Mouse (Mus musculus) stomach, embryonic 16.5 days (tissue): ENCODE measurements around the gene Pdzrn4. TPM values are rescaled to one million over a fixed set of nuclear protein-coding genes. Genes with fewer than 3 reads are reported as not detected.
A peak's percentile ranks its signal among the peaks of the same experiment; 100 is the strongest.

Experiments
- ATAC-seq: fragments of 200-750 bp; cut with Nextera tagmentation; 2 replicates; pipeline ENCODE4 v1.8.0; 2017; ENCODE audit warnings: moderate number of reproducible peaks, moderate TSS enrichment; ENCODE audit not compliant: insufficient read depth, low FRiP score
- H3K27ac ChIP-seq: fragments of 300-500 bp; sonication (generic); 2 replicates; pipeline ENCODE4 v1.5.1; 2014; ENCODE audit warnings: low read length
- H3K27me3 ChIP-seq: fragments of 300-500 bp; sonication (generic); 2 replicates; pipeline ENCODE4 v1.6.1; 2014; ENCODE audit warnings: low read length, control low read depth, mixed read lengths; ENCODE audit not compliant: control insufficient read depth, insufficient read depth
- H3K36me3 ChIP-seq: fragments of 300-500 bp; sonication (generic); 2 replicates; pipeline ENCODE4 v1.6.1; 2014; ENCODE audit warnings: low read length; ENCODE audit not compliant: control insufficient read depth, insufficient read depth
- H3K4me1 ChIP-seq: fragments of 300-500 bp; sonication (generic); 2 replicates; pipeline ENCODE4 v1.6.1; 2014; ENCODE audit warnings: low read length, control low read depth, mixed read lengths; ENCODE audit not compliant: control insufficient read depth, insufficient read depth
- H3K4me2 ChIP-seq: fragments of 300-500 bp; sonication (generic); 2 replicates; pipeline ENCODE4 v1.6.1; 2014; ENCODE audit warnings: low read depth, low read length, mixed read lengths
- H3K4me3 ChIP-seq: fragments of 300-500 bp; sonication (generic); replicated peaks from 2 replicates; pipeline ENCODE4 v1.5.1; 2014; ENCODE audit warnings: mild to moderate bottlenecking, low read length
- H3K9ac ChIP-seq: fragments of 300-500 bp; sonication (generic); 2 replicates; pipeline ENCODE4 v1.6.1; 2014; ENCODE audit warnings: low read length
- H3K9me3 ChIP-seq: fragments of 300-500 bp; sonication (generic); replicated peaks from 2 replicates; pipeline ENCODE4 v1.6.1; 2016; ENCODE audit warnings: low read length, control low read depth; ENCODE audit not compliant: control insufficient read depth
- WGBS: fragments of 180-500 bp; shearing (Covaris S2); extraction: QIAGEN DNeasy Blood & Tissue Kit; methylation state at CpG from one replicate; pipeline ENCODE4 v1.1.7; 2014; 5-methylcytosine and 5-hydroxymethylcytosine counted together
- polyA plus RNA-seq: library from polyadenylated mRNA; unstranded; fragments of >200 nt; fragmentation: Nextera tagmentation; extraction: Ambion mirVana; gene quantifications from 2 replicates; pipeline ENCODE4 v1.2.1, GENCODE M21; 2015

Pdzrn4 gene
- polyA plus RNA-seq, 1 experiment from 2014 or later = 2.7 TPM

DNA sequence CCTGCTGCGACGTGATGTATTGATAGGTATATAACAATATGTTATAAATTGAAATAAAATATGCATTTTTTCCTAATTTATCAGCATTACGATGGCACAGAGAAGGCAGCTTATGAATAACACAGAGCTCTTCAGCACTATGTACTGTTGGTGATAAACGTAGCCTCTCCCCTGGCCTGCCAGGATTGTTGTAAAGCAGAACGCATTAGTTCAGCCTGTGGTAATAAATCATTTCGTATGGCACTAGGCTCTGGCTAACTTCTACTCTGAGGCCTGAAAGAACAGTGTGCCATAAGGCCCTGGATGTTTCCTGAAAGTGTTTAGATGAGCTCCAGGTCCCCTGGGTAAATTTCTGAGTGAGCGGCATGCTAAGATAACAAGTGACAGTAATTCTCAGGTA, 55.9 kb downstream of the Pdzrn4 start:
- Histone ChIP-seq H3K27me3 (no peaks in the 10 kb centered on the region), H3K36me3 (no peaks in the 10 kb centered on the region), H3K9ac (no peak overlapping the region), H3K27ac (no peak overlapping the region), H3K4me2 (no peak overlapping the region), H3K4me1 (no peaks in the 10 kb centered on the region), H3K9me3 (no peaks in the 10 kb centered on the region), H3K4me3 (no peak overlapping the region)
- 43% methylated on average over 7 of the region's 7 CpGs for WGBS
- ATAC-seq = no peak

GRCm38 (mm10) chr15:92482198-92482597, 85.5 kb downstream of the Pdzrn4 start:
- H3K4me3 ChIP-seq = no peak overlapping the region
- WGBS = 69% methylated on average over 6 of the region's 6 CpGs
- H3K4me2 ChIP-seq = no peak overlapping the region
- H3K36me3 ChIP-seq = no peaks in the 10 kb centered on the region
- no peaks in the 10 kb centered on the region for H3K9me3 ChIP-seq
- no peak overlapping the region for H3K27ac ChIP-seq
- no peaks in the 10 kb centered on the region for H3K4me1 ChIP-seq
- no peak overlapping the region for H3K9ac ChIP-seq
- H3K27me3 ChIP-seq = no peaks in the 10 kb centered on the region
- ATAC-seq = no peak

- H3K4me2 ChIP-seq = no peak overlapping the region
- 74% methylated on average over 3 of the region's 3 CpGs for WGBS
- no peak overlapping the region for H3K9ac ChIP-seq
- no peak overlapping the region for H3K4me3 ChIP-seq
- no peaks in the 10 kb centered on the region for H3K36me3 ChIP-seq
- no peak overlapping the region for H3K27ac ChIP-seq
- H3K4me1 ChIP-seq = no peaks in the 10 kb centered on the region
- no peaks in the 10 kb centered on the region for H3K9me3 ChIP-seq
- H3K27me3 ChIP-seq = no peaks in the 10 kb centered on the region
- ATAC-seq = no peak
These were observed 94.7 kb downstream of the Pdzrn4 start for GRCm38 (mm10) chr15:92491376-92491775.

DNA sequence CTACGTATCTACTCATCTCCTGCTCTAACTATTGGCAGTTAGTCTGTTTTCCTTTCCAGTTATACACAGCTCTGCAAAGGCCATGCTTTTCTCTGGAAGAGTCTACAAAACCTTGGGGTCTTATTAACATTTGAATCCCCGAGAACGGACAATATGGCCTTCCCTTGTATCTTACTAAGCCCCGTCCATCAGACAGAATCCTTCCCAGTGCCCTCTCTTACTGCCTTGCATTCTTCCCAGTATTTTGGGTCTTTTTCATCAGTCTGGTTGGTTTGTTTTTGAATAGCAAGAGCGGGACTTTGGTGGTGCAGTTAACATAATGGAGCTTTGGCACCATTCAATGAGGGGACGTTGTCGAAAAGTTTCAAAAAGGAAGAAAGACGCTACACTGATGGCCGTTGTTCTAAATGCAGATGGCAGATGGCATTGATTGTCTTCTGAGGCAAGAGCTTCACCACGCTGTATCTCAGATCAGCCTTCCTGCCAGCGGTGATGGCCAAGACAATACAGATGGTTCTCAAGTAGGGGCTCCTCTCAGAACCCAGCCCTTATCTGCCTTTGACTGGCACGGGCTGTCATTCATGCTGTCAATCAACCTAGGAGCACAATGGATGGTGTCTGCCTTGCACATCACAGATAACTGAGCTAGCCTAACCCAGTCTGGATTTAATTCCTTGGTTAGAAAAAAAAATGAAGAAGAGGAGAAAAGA, 98.9 kb downstream of the Pdzrn4 start:
- no peaks in the 10 kb centered on the region for H3K4me1 ChIP-seq
- ATAC-seq = no peak
- H3K27ac ChIP-seq = no peak overlapping the region
- H3K4me3 ChIP-seq = no peak overlapping the region
- H3K27me3 ChIP-seq = no peaks in the 10 kb centered on the region
- H3K4me2 ChIP-seq = no peak overlapping the region
- no peaks in the 10 kb centered on the region for H3K9me3 ChIP-seq
- H3K36me3 ChIP-seq = no peaks in the 10 kb centered on the region
- no peak overlapping the region for H3K9ac ChIP-seq
- WGBS = 92% methylated on average over 12 of the region's 12 CpGs

GRCm38 (mm10) chr15:92500276-92500838, 103.7 kb downstream of the Pdzrn4 start:
- Histone ChIP-seq H3K9me3 (no peaks in the 10 kb centered on the region), H3K4me1 (no peaks in the 10 kb centered on the region), H3K36me3 (no peaks in the 10 kb centered on the region), H3K4me3 (no peak overlapping the region), H3K27ac (no peak overlapping the region), H3K9ac (no peak overlapping the region), H3K4me2 (no peak overlapping the region), H3K27me3 (no peaks in the 10 kb centered on the region)
- no peak for ATAC-seq
- WGBS = 47% methylated on average over 9 of the region's 9 CpGs

DNA sequence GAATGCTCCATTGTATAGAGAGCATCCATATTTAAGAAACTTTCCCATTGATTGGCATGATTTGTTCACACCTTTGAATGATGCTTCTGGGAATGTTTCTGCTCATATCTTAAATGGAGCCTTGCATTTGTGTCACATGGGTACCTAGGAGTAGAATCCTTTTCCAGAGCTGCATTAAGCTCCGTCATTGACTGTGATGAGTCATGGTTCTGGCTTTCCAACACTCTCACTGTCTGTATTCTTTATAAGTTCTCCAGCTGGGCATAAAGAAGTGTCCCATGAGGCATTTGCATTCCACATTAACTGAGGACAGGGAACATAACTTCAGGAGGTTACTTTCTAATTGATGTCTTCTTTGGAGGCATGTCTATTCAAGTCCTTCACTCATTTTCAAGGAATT, 106.1 kb downstream of the Pdzrn4 start:
- ATAC-seq = no peak
- no peaks in the 10 kb centered on the region for H3K9me3 ChIP-seq
- no peak overlapping the region for H3K4me3 ChIP-seq
- WGBS = 74% methylated on average over 1 of the region's 1 CpGs
- H3K4me1 ChIP-seq = no peaks in the 10 kb centered on the region
- H3K9ac ChIP-seq = no peak overlapping the region
- no peak overlapping the region for H3K4me2 ChIP-seq
- H3K36me3 ChIP-seq = no peaks in the 10 kb centered on the region
- no peak overlapping the region for H3K27ac ChIP-seq
- no peaks in the 10 kb centered on the region for H3K27me3 ChIP-seq

DNA sequence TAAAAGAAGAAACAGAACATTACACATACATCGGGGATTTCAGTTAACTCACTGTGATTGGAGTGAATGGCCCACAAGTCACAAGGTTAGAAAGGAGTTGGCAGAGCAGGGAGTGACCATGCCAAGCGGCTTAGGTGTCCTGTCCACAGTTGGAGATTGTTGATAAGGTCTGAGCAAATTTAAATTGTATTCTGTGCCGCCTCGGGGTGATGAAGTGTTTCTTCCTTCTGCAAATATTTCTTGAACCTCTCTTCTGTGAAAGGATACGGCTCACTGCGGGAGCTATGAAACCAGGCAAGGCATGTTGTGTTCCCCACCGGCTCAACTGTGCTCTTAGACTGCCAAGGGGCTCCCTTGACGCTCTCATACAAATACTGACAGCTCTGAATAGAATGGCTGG, 112.7 kb downstream of the Pdzrn4 start:
- Histone ChIP-seq H3K4me1 (no peaks in the 10 kb centered on the region), H3K36me3 (no peaks in the 10 kb centered on the region), H3K9ac (no peak overlapping the region), H3K9me3 (no peaks in the 10 kb centered on the region), H3K27me3 (no peaks in the 10 kb centered on the region), H3K27ac (no peak overlapping the region), H3K4me2 (no peak overlapping the region), H3K4me3 (no peak overlapping the region)
- no peak for ATAC-seq
- 68% methylated on average over 8 of the region's 8 CpGs for WGBS

GRCm38 (mm10) chr15:92515651-92516050, 119.0 kb downstream of the Pdzrn4 start:
- Histone ChIP-seq H3K9me3 (no peaks in the 10 kb centered on the region), H3K4me3 (no peak overlapping the region), H3K9ac (no peak overlapping the region), H3K4me2 (no peak overlapping the region), H3K4me1 (no peaks in the 10 kb centered on the region), H3K27me3 (no peaks in the 10 kb centered on the region), H3K27ac (no peak overlapping the region), H3K36me3 (no peaks in the 10 kb centered on the region)
- ATAC-seq = no peak
- 79% methylated on average over 1 of the region's 1 CpGs for WGBS

GRCm38 (mm10) chr15:92520677-92521225, 124.1 kb downstream of the Pdzrn4 start:
- Histone ChIP-seq H3K4me2 (0 out of 2 replicates have a peak overlapping the region, but pooled peaks have one; percentile 5), H3K9me3 (no peaks in the 10 kb centered on the region), H3K27ac (no peak overlapping the region), H3K36me3 (no peaks in the 10 kb centered on the region), H3K4me3 (no peak overlapping the region), H3K27me3 (no peaks in the 10 kb centered on the region; the same call in 1 of the 2 replicates), H3K9ac (no peak overlapping the region), H3K4me1 (peaks cover 3% of the 10 kb centered on the region; the same call in 1 of the 2 replicates)
- no peak for ATAC-seq
- WGBS = 36% methylated on average over 19 of the region's 19 CpGs
